23 mouse cellular contexts compared by ENCODE assay signal in genomic region chr5:151405314-151405903, GRCm38 (mm10). TPM values are rescaled to one million over a fixed set of nuclear protein-coding genes. Genes with fewer than 3 reads are reported as not detected.
DNase-seq lines count a peak whose midpoint lies in the region; ATAC-seq and TF ChIP-seq lines count a peak whose summit lies in the region.
"Had no signal": no experiment of that assay in that cellular context is flagged by ENCODE, and none has a peak within 500 bp of the region (broad histone marks: within the 10 kb centered on the region; RNA-seq: fewer than 3 reads in every experiment).

No protein-coding gene starts in this region.

- ATAC-seq in forebrain, embryonic 12.5 days (ENCODE audit: low FRiP score) = peak; percentile 78
- peak; percentile 51 for ATAC-seq in hindbrain, embryonic 16.5 days
- no peak for ATAC-seq in midbrain, postnatal 0 days (ENCODE audit: low FRiP score)
- no peak for ATAC-seq in liver, embryonic 12.5 days

- H3K4me1 ChIP-seq in liver, adult 2 months (ENCODE audit: control insufficient read depth, insufficient read depth, low read length) = peaks cover 10% of the 10 kb centered on the region
- H3K4me1 ChIP-seq in forebrain, embryonic 12.5 days = peaks cover 23% of the 10 kb centered on the region
- peaks cover 2% of the 10 kb centered on the region; the same call in 1 of the 2 replicates for H3K4me1 ChIP-seq in hindbrain, embryonic 16.5 days (ENCODE audit: control insufficient read depth, insufficient read depth, low read depth, low read length)
- H3K4me1 ChIP-seq in midbrain, postnatal 0 days (ENCODE audit: insufficient read depth, low read length) = no peaks in the 10 kb centered on the region
- peaks cover 3% of the 10 kb centered on the region; the same call in 1 of the 2 replicates for H3K4me1 ChIP-seq in liver, embryonic 12.5 days

- H3K9ac ChIP-seq in liver, adult 2 months (ENCODE audit: low read depth, low read length) = peak overlapping the region; percentile 60
- H3K9ac ChIP-seq in forebrain, embryonic 12.5 days = no peak overlapping the region
- H3K9ac ChIP-seq in hindbrain, embryonic 16.5 days (ENCODE audit: low read depth, low read length) = no peak overlapping the region
- no peak overlapping the region for H3K9ac ChIP-seq in midbrain, postnatal 0 days (replicated peaks; ENCODE audit: low read length, poor library complexity, severe bottlenecking)
- no peak overlapping the region for H3K9ac ChIP-seq in liver, embryonic 12.5 days
- H3K9ac ChIP-seq: limb, embryonic 15.5 days had no signal

- 23% methylated on average over 8 of the region's 8 CpGs for WGBS in liver, adult 2 months
- WGBS in forebrain, embryonic 12.5 days = 23% methylated on average over 8 of the region's 8 CpGs
- WGBS in hindbrain, embryonic 16.5 days = 36% methylated on average over 8 of the region's 8 CpGs
- 37% methylated on average over 8 of the region's 8 CpGs for WGBS in midbrain, postnatal 0 days
- WGBS in liver, embryonic 12.5 days (ENCODE audit: insufficient replicate concordance) = 65% methylated on average over 8 of the region's 8 CpGs

- H3K27ac ChIP-seq in liver, adult 2 months (replicated peaks; ENCODE audit: insufficient read depth, low read depth, low read length) = peak overlapping the region; percentile 94
- no peak overlapping the region for H3K27ac ChIP-seq in forebrain, embryonic 12.5 days
- no peak overlapping the region for H3K27ac ChIP-seq in hindbrain, embryonic 16.5 days (ENCODE audit: low read depth, low read length)
- no peak overlapping the region for H3K27ac ChIP-seq in midbrain, postnatal 0 days (ENCODE audit: low read depth, low read length)
- H3K27ac ChIP-seq in liver, embryonic 12.5 days = no peak overlapping the region
- H3K27ac ChIP-seq: limb, embryonic 15.5 days had no signal

- no peaks in the 10 kb centered on the region for H3K9me3 ChIP-seq in forebrain, embryonic 12.5 days
- H3K9me3 ChIP-seq in hindbrain, embryonic 16.5 days (ENCODE audit: control insufficient read depth, low read length) = no peaks in the 10 kb centered on the region
- H3K9me3 ChIP-seq in midbrain, postnatal 0 days (ENCODE audit: low read length) = no peaks in the 10 kb centered on the region
- no peaks in the 10 kb centered on the region for H3K9me3 ChIP-seq in liver, embryonic 12.5 days (replicated peaks)
- H3K9me3 ChIP-seq: limb, embryonic 15.5 days had no signal

- no peak overlapping the region for H3K4me2 ChIP-seq in forebrain, embryonic 12.5 days
- H3K4me2 ChIP-seq in hindbrain, embryonic 16.5 days (ENCODE audit: low read length) = no peak overlapping the region
- no peak overlapping the region for H3K4me2 ChIP-seq in midbrain, postnatal 0 days (ENCODE audit: low read depth, low read length, poor library complexity, severe bottlenecking)
- no peak overlapping the region for H3K4me2 ChIP-seq in liver, embryonic 12.5 days
- H3K4me2 ChIP-seq: limb, embryonic 15.5 days had no signal

- TF ChIP-seq CTCF in liver, adult 2 months (IDR thresholded peaks at IDR 0.05; ENCODE audit: low read depth, low read length) = no peak
- TF ChIP-seq CTCF in midbrain, postnatal 0 days (IDR thresholded peaks at IDR 0.05) = no peak

- no peaks in the 10 kb centered on the region for H3K36me3 ChIP-seq in liver, adult 2 months (ENCODE audit: control insufficient read depth, insufficient read depth, low read length)
- H3K36me3 ChIP-seq in forebrain, embryonic 12.5 days (replicated peaks) = no peaks in the 10 kb centered on the region
- H3K36me3 ChIP-seq in hindbrain, embryonic 16.5 days (ENCODE audit: control insufficient read depth, insufficient read depth, low read length) = no peaks in the 10 kb centered on the region
- no peaks in the 10 kb centered on the region for H3K36me3 ChIP-seq in midbrain, postnatal 0 days (ENCODE audit: insufficient read depth, low read length)
- no peaks in the 10 kb centered on the region for H3K36me3 ChIP-seq in liver, embryonic 12.5 days
- H3K36me3 ChIP-seq: limb, embryonic 15.5 days had no signal

- no peak overlapping the region for H3K4me3 ChIP-seq in liver, adult 2 months (ENCODE audit: insufficient read depth, low read depth, low read length)
- no peak overlapping the region for H3K4me3 ChIP-seq in forebrain, embryonic 12.5 days (replicated peaks)
- no peak overlapping the region for H3K4me3 ChIP-seq in hindbrain, embryonic 16.5 days (ENCODE audit: low read length)
- H3K4me3 ChIP-seq in midbrain, postnatal 0 days (ENCODE audit: low read depth, low read length) = no peak overlapping the region
- H3K4me3 ChIP-seq in liver, embryonic 12.5 days = no peak overlapping the region
- H3K4me3 ChIP-seq: limb, embryonic 15.5 days had no signal

- H3K27me3 ChIP-seq in liver, adult 2 months (ENCODE audit: control insufficient read depth, insufficient read depth, low read length) = no peaks in the 10 kb centered on the region
- peaks cover 5% of the 10 kb centered on the region; the same call in 1 of the 2 replicates for H3K27me3 ChIP-seq in forebrain, embryonic 12.5 days
- no peaks in the 10 kb centered on the region for H3K27me3 ChIP-seq in hindbrain, embryonic 16.5 days (replicated peaks; ENCODE audit: control insufficient read depth, insufficient read depth, low read length)
- no peaks in the 10 kb centered on the region for H3K27me3 ChIP-seq in midbrain, postnatal 0 days (ENCODE audit: insufficient read depth, low read length)
- no peaks in the 10 kb centered on the region for H3K27me3 ChIP-seq in liver, embryonic 12.5 days (replicated peaks)
- H3K27me3 ChIP-seq: limb, embryonic 15.5 days had no signal

- peak; percentile 92 for DNase-seq in liver, adult 2 months (ENCODE audit: extremely low read depth, low read depth, low spot score)
- no peak for DNase-seq in liver
- peak; percentile 40 for DNase-seq in midbrain, postnatal 0 days (ENCODE audit: low spot score)
- DNase-seq in lung, postnatal 14 days = no peak
- DNase-seq: adrenal gland, postnatal 14 days; B cell, adult 2 months; cerebellum, postnatal 25 days; gastrocnemius, postnatal 14 days; lung, adult 2 months; lung, postnatal 4 days had no signal

- peak; percentile 30; the same call in 1 of the 2 replicates for TF ChIP-seq POLR2A in liver, adult 2 months (IDR thresholded peaks at IDR 0.05; ENCODE audit: extremely low read depth, insufficient read depth, low read length)

- no peaks in the 10 kb centered on the region for H3K79me2 ChIP-seq in liver, adult 2 months (ENCODE audit: control insufficient read depth, insufficient read depth, low read length)

RNA-seq across cellular contexts. Expression of gene Gm42906, which starts 22.6 kb away (rescaled TPM):
- total RNA-seq in liver, adult 2 months (2014; rRNA removed) = not detected in 2 replicates
- not detected in 2 replicates for polyA plus RNA-seq in liver, adult 2 months (2012; rRNA removed)
- polyA plus RNA-seq in forebrain, embryonic 12.5 days (2016; fragmentation: Nextera tagmentation; extraction: Ambion mirVana) = not detected in 2 replicates
- not detected in 2 replicates for polyA plus RNA-seq in hindbrain, embryonic 16.5 days (2015; fragmentation: Nextera tagmentation; extraction: Ambion mirVana)
- total RNA-seq in midbrain, postnatal 0 days (2014; rRNA removed) = not detected in 2 replicates
- polyA plus RNA-seq in midbrain, postnatal 0 days (2015; fragmentation: Nextera tagmentation; extraction: Ambion mirVana) = not detected in 2 replicates
- not detected in 2 replicates for polyA plus RNA-seq in liver, embryonic 12.5 days (2016; fragmentation: Nextera tagmentation; extraction: Ambion mirVana)
- total RNA-seq: adrenal gland, postnatal 14 days; layer of hippocampus, postnatal 14 days; left cerebral cortex, postnatal 25 days; monocyte, adult 5-6 weeks had no signal
- polyA plus RNA-seq: frontal cortex, adult 2 months; heart, embryonic 16.5 days; kidney, embryonic 14.5 days; large intestine, adult 2 months; limb, embryonic 15.5 days; lung, adult 2 months; neural tube, embryonic 14.5 days; thymus, postnatal 0 days had no signal

Comparison
In these comparisons a context has a peak if more than half of its experiments do, and no peak if none do; other contexts are left out.
1. DNase-seq: peak in liver, adult 2 months (single experiment) and midbrain, postnatal 0 days (single experiment); none in liver (single experiment) and lung, postnatal 14 days (single experiment).
2. ATAC-seq: peak in forebrain, embryonic 12.5 days (single experiment) and hindbrain, embryonic 16.5 days (single experiment); none in midbrain, postnatal 0 days (single experiment) and liver, embryonic 12.5 days (single experiment).